Mouse (Mus musculus) MEL-GATA-1-ER (cell line): ENCODE data around the gene Sytl3.

Experiments used
- DNase-seq: peaks from one replicate; pipeline ENCODE4 v3.0.0-alpha.2; 2012; ENCODE audit warnings: low read depth; ENCODE audit errors: extremely low read depth

Sytl3 gene

DNA sequence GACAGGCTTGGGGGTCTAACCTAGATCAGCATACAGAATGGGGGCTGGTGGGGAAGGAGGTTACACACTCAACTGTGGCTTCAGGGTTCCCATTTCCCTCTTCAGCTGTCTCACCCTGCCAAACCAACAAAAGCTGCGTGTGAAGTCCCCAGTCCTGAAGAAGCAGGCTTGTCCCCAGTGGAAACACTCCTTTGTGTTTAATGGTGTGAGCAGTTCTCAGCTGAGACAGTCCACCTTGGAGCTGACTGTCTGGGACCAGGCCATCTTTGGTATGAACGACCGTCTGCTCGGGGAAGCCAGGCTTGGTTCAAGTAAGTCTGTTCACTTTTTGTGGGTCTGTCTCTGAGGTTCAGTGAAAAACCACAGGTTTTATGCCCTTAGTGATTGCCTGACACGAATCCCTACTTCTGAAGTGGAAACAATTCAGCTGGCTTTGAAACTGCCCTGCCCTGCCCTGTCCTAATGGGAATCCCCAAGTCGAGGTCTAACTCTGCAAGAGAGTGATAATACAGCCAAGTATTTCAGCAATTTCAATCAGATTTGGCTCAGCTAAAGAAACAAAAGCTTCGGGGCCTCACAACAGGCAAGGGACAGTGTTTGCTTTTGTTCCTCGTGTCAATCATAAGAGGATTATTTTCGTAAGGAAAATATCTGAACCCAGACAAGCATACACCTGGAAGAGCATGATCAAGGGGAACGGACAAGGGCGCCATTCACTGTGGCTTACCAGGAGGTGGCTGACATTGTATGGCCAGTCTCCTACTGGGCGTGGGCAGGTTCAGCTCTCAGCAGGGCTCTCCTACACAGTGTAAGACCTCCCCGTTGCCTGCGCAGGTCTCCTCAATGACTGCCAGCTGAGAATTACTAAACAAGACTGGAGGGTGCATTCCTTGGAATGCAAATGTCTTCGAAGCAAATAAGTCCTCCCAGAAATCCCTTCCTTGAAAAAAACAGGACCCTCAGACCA is 77.7 kb downstream of the Sytl3 start:
- no peak for DNase-seq

DNA sequence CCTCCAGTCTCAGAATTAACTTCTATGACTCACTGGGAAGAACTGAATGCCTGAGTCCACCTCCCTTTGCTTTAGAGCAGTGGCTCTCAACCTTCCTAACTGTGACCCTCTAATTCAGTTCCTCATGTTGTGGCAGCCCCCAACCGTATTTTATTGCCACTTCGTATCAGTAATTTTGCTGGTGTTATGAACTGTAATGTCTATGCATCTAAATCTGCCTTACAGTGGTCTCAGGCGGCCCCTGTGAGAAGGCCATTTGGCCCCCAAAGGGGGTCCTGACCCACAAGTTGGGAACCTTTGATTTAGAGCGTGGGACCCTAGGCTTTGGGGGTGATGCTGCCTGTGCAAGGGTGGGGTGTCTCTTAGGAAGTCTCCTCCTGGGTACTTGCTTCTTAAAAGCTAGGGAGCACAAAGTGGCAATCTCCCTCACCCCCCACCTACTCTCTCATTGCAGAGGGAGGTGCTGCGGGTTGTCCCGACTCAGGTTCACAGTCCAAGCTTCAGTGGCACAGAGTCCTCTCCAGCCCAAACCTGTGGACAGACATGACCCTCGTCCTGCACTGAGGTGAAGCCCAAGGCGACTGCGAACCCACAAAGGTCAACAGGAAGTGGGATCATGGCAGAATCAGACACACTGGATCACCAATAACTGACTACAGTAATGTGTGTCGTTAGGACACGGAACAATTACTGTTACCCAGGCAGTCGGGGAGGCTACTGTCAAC is 78.5 kb downstream of the Sytl3 start:
- no peak for DNase-seq

DNA sequence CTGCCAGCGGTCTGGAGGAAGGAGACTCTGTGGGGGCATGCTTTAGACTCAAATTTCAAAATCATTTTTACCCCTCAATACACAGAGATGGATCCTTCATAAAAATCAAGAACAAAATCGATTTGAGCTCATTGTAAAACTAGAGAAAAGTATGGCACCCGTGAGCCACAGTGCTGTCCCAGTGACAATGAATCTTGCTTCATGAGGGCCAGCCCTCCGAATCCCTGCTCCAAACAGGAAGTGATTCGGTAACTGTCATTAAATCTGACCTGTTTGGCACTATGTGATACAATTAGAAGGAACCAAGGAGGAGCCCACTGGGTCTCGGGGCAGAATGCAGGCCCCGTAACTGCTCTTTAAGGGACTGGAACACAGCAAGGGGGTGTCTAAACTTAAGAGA is 79.9 kb downstream of the Sytl3 start:
- DNase-seq: no peak

DNA sequence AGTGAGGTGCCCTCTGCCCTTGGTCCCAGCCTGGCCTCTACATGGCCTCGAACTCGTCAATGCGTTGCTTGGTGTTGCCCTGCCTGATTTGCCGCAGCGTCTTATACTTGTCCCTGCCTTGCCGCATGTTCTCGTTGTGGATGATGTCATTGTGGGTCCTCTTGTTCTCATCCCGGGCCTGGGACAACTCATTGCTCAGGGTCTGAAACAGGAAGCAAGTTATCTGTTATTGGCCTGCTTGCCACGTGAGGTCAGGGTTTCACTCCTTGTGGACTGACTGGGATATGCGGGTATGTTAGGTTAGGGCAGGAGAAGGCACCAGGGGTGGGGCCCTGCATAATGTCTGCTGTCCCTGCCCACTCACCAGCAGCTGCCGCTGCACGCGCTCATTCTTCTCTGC is 80.4 kb downstream of the Sytl3 start:
- DNase-seq: no peak

DNA sequence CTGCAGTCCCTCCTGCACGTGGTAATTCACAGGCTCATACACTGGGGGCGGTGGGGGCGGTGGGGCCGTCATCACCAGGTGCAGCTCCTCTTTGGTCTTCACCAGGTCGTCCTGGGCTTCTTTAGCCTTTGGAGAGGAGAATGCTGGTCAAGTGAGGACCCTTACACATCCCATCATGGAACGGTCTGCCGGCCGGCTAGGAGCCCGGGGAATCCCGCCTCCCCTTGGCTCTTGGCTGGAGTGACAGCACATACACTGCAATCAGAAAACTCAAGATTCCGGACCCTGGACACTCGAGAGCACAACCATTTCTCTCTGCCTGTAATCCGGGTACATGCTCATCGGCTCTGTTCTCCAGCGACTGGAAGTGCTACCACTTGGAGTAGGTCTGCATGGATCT is 80.9 kb downstream of the Sytl3 start:
- DNase-seq: no peak

DNA sequence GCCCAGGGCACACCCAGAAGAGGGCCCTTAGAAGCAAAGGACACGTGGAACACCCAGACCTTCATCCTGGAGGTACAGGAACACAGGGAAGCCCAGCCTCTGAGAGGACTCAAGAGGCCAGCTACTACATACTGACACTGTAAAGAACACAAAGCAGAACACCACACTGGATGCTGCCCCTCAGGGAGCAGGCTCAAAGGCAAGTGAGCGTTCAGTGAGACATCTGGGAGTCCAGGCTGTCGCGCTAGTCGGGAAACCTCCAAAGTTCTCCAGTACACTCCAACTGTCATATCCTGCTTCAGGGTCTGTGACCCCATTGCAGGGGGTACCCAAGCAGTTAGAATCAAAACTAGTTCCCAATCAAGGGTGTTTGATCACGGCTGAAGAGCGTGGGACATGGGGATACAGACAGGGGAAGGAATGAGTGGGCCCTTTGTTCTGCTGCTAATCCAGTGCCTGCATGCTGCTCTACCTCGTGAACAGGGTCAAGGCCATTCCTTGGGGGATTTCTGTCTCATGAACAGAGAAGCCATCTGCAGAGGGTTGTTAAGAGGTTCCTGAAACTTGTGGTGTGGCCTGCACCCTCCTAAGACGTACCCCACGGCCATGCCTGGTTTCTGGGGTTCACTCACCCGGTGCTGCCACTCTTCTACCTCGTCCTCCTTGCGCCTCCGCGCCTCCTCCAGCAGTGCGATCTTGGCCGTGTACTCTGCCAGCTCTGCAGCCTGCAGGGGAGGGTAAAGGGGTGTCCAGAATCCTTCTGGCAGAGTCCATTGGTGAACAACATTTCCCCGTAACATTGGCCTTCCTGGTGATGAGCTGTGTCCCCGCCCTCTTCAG is 81.7 kb downstream of the Sytl3 start:
- no peak for DNase-seq

DNA sequence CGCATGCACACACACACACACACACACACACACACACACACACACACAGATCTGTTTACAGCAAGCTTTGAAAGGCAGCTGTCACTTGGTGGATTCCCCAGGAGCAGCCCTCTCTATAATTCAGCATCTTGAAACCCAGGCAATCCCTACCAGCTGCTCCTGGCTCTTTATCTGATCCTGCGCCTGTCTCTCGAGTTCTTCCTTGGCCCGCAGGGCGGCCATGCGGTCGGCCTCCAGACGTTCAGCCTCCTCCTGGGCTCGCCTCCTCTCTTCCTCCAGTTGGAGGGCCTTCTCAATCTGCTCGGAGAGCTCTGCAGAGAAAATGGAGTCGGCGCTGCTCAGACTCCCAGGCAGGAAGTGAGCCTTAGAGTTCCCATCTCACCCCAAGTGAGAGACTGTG is 82.4 kb downstream of the Sytl3 start:
- no peak for DNase-seq

DNA sequence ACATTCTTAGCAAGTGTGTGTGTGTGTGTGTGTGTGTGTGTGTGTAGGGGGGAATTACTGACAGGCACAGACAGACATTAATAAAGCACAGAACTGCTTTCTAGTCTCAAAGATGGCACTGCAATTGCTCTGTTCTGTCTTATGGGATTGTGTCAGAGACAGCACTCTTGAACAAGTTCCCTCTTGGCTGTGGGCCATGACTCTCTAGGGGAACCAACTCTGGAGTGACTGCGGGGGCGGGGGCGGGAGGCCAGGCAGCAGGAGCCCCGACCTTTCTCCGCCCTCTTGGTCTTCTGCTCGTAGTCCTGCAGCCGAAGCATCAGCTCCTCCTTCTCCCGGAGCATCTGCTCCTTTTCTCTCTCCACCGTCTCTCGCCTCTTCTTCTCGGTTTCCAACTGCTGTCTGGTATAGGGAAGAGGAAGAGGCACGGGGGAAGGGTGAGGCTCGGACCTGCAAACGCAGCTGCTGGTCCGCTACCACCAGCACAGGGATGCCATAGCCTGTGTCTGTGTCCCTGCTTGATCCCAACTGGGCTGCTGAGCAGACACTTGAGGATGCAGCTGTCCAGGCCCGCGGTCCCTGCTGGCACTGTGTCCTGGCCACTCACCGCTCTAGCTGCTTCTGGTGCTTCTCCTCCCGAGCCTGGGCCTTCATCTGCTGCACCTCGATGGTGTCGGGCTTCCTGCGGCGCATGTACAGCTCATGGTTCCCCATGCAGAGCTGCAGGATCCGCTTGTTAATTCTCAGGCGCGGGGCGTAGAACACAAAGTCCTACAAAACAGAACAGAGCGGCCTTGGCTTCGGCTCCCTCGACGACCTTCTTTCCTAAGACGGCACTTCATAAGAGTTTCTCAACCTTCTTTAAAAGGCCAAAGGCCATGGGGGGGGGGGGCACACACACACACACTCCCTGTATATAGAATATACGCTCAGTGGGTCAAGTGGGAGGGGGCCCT is 83.5 kb downstream of the Sytl3 start:
- peak; percentile 22 for DNase-seq

DNA sequence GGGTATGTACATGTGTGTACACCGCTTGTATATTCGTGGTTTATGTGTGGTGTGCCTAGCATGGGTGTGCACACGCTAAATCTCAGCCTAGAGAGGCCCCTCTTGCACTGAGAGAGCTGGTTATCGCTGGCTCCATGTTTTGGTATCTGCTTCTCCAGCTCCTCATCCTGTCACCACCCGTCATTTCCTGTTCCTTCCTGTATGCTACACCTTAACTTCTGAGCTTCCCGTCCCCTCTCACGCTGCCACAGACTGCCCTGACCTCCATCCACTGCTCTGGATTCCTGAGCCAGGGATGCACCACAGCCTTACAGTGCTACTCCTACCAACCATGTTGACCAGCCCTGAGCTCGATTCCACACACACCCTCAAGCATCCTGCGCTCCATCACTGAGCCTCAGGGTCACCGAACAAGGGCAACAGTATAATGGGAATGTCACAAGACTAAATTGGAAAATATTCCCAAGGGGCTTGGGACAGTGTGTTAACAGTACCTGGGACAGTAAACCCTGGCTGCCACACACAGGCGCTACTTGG is 84.2 kb downstream of the Sytl3 start:
- DNase-seq: no peak

DNA sequence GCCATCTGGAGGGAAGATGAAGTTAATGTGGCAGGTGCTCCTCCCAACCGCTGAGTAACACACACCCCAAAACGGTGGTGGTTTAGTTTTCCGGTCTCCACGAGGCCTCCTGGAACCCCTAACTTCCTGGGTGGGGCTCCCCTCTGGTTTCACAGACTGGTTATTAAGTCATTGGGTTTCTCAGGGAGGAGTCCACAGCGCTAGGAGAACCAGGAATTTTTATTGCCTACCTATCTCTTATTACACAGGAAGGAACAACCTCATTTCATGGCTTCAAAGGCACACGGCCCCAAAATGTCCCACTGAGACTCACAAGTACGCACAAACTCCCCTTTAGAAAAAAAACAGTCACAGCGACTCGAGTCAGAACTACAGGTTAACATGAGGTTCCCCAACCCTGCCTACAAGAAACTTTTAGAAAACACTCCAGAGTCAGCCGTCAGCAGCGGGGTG is 84.9 kb downstream of the Sytl3 start:
- DNase-seq: peak; percentile 8

DNA sequence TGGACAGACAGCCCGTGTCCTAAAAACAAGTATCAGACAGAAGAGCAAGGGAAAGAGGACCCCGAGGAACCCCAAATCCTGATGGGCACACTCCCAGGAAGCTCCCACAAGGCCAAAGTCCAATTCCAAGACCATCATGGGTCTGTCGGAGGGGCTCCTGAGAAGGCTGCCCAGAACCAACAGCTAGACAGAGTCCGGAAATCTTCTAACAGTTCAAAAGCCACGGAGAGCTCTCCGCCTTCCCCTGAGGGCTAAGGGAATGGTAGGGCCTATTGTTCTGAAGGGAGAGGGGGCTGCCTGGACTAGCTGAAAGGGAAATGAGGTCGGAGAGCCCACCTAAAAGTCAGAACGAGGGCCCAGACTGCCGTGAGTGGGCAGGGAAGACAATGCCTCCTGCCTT is 85.5 kb downstream of the Sytl3 start:
- no peak for DNase-seq

DNA sequence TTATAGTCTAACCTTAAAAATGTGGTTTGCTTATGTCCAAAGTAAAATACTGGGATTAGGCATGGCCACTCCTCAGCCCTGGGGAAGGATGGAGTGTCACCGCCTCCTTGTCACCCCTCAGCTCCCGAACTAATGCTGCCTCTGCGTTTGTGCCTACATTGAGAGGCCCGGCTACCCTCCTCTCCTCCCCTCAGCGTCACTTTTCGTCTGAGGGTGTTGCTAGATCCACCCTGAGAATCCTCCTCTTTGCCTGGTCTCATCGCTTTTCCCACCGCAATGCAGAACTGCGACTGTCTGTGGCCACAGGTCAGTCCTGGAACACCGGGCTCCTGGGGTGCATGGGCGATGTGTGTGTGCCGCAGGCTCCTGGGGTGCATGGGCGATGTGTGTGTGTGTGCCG is 86.0 kb downstream of the Sytl3 start:
- DNase-seq: no peak

DNA sequence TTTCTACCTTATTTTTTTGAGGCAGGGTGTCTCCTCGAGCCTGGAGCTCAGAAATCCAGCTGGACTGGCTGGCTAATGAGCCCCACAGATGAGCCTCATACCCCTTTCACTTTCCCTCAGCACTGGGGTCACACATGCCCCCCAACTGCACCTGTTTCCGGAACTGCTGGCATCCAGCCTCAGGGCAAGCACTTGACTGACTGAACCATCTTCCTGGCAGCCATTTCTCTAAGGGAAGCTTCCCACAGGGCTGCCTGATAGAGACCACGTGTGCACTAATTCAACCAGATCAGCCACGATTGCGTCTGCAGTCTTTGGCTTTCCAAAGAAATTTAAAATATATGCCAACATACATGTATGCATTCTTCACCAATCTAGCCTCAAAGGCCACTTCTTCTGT is 86.6 kb downstream of the Sytl3 start:
- no peak for DNase-seq

DNA sequence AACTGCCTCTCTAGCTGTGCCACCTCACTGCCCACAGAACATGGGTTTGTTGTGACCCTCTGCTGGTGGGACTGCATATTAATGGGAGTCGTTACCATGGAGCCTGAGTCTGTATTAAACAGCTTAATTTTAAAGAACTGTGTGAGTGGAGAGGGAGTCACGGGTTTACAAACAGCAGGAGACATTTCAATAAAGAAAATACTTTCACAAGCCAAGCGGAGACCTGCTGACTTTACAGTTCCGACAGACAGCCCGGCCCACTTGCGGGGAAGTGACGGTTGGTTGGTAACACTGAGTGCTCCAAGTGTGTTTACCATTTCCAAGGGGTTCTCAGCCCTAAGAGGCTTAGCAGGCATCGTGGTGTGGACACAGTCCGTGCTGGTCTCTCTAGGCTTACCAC is 87.1 kb downstream of the Sytl3 start:
- DNase-seq: no peak

DNA sequence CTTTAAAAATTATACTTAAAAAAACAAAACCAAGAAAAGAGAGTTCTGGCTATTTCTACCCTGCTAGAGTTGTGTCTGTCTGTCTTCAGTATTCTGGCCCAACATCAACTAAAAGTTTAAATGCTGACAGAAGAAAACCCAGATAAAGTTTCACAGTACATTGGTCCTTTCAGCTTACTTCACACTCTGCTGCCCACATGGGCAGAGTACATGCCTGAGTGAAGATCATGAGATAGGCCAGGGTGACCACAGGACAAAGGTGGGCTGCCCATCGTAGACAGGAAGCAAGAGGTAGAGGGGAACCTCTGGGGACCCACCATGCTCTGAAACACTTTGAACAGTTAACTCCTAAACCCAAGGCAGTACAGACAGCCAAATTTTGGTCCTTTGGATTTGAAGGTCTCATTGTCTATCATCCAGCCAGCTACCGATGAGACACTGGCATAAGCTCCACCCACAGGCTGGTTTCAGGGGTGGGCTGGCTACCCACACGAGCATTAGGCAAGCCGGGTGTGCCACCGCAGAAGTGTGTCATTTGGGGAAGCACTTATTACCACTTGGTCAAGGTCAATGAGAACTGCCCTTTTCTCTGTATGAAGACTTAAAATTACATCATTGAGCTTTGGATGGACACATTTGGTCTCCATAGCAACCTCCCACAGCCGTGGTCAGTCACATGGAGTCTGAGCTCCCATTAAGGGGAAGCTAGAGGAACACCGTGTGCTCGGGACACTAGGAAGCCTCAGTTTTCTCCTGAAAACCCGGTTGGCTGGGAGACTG is 87.7 kb downstream of the Sytl3 start:
- no peak for DNase-seq

DNA sequence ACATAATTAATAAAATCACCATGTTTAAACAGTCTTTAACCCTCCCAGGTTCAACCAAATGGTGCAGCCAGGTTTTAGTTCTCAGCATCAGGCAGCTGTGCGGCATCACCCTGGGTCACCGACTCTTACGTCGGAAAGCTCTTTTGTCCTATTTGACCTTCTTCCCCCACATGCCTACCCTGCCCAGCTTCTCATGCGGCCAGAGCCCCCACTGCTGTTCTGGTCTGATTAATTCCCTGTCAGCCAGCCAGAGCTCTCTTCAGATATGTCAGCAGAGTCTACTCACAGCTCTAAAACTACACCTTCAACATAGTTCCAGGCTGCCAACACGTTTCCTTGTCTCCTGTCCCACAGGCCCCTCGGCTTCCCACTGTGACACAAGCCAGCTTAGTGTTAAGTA is 88.6 kb downstream of the Sytl3 start:
- DNase-seq: no peak

DNA sequence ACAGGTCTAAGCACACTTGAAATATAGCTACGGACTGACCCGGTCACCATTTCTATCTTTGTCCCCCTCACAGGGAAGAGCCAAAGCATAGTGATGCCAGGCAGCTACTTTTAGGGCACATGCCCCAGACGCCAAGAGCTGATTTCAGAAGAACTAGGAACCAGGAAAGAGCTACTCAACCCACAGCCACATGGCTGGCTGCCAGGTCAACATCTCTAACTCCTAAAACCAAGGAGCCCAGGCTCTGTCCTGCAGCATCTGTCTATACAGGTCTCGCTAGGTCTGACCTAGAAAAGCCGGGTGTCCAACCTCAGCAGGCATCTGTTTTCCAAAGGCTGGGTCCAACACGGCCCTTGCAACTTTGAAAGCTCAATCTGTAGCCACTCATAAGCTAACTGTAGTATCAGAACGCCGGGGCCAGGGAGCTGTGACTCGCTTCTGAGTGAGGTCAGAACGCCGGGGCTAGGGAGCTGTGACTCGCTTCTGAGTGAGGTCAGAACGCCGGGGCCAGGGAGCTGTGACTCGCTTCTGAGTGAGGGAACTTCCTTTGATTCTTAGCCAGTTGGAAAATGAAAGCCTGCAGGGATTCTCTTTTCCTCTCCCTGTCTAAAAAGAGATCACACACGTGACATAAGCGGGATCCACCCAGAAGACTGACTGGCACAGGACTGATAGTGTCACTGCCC is 90.0 kb downstream of the Sytl3 start:
- DNase-seq: no peak

DNA sequence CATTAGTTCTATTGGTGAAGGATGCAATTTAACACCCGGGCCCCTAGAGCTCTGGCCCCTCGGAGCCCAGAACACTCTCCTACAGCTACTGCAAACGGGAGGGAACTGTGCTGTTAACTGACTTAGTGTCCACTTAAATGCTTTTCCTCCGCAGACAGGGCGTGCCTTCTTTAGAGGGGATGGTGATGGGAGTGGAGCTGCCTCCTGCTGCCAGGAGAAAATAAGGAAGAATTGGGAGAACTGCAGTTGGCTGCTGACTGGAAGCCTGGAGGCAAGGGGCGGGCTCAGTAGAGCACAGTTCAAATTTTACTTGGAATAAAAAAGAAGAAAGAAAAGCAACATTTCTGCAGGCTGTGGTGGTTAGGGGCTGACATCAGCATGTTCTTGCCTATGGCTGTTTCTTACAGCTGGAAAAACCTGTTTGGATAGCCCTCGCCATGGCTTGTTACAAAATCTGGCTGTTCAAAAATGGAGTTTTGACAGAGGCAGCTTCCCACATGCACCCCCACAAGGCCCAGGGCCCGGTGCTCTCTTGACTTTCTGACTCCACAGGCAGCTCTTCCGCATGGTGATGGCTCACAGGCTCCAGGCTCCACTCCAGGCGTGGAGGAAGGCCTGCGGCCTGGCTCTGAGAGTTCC is 92.4 kb downstream of the Sytl3 start:
- no peak for DNase-seq
